Mouse (Mus musculus) cerebellum, adult 2 months (tissue): ENCODE data around the gene Bcl2a1d.
"Not testable (repeated sequence)": the region's sequence is repeated elsewhere in the genome, so short reads cannot be mapped to it uniquely, and the experiment has no call there.

ENCODE experiments used
- CTCF ChIP-seq: fragments of 200-500 bp; IDR thresholded peaks from 2 replicates; pipeline ENCODE4 v1.5.1; 2011; ENCODE audit warnings: low read depth, mild to moderate bottlenecking, control low read depth, low read length, moderate library complexity, borderline replicate concordance; ENCODE audit not compliant: insufficient read depth
- POLR2A ChIP-seq: fragments of 200-500 bp; IDR thresholded peaks from 2 replicates; pipeline ENCODE4 v1.6.1; 2011; ENCODE audit warnings: low read length, control low read depth, borderline replicate concordance; ENCODE audit not compliant: insufficient read depth

DNA sequence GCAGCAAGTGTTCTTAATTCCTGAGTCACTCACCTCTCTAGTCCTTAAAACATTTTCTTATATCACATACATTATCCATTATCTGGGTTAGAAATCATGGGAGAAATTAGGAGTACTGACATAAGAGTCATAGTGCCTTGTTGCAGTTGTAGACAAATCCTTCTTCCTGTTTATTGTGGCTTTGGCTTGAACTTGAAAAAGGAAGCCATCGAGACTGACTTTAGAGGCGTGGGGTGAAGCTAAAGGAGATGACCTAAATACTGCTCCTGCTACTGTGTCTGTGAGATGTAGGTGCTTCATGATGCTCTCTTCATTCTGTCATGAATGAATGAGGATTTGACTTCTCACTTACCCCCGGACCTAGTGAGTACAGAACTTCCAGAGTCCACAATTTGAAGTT is 620 bp upstream of the Bcl2a1d start:
- not testable (repeated sequence) for TF ChIP-seq CTCF, POLR2A
